Mouse (Mus musculus) small intestine, adult 2 months (tissue): ENCODE data around the gene Cxcl17.

Experiments
- CTCF ChIP-seq: fragments of 200-500 bp; IDR thresholded peaks from 2 replicates; pipeline ENCODE4 v1.5.1; 2012; ENCODE audit warnings: low read depth, mild to moderate bottlenecking, control low read depth, inconsistent platforms, low read length, moderate library complexity, mixed read lengths; ENCODE audit not compliant: insufficient replicate concordance, insufficient read length; ENCODE audit errors: extremely low read depth
- POLR2A ChIP-seq: fragments of 200-500 bp; IDR thresholded peaks from 2 replicates; pipeline ENCODE4 v1.6.1; 2012; ENCODE audit warnings: low read depth, mild to moderate bottlenecking, control low read depth, inconsistent platforms, low read length, moderate library complexity

- TF ChIP-seq CTCF (no peak), POLR2A (no peak)
Measured at GRCm38 (mm10) chr7:25393451-25394210, 19.1 kb downstream of the Cxcl17 start.
